Comparison of ENCODE assay signal across 24 mouse cellular contexts in genomic region chr9:69754712-69755111, GRCm38 (mm10). TPM values are rescaled to one million over a fixed set of nuclear protein-coding genes. Genes with fewer than 3 reads are reported as not detected.
DNase-seq lines count a peak whose midpoint lies in the region; ATAC-seq lines count a peak whose summit lies in the region.
"Had no signal": no experiment of that assay in that cellular context is flagged by ENCODE, and none has a peak within 500 bp of the region (broad histone marks: within the 10 kb centered on the region; RNA-seq: fewer than 3 reads in every experiment).

No protein-coding gene starts in this region.

- H3K4me2 ChIP-seq in hindbrain, embryonic 16.5 days (ENCODE audit: low read length) = no peak overlapping the region
- H3K4me2 ChIP-seq in hindbrain, embryonic 13.5 days = 0 out of 2 replicates have a peak overlapping the region, but pooled peaks have one; percentile 2
- peak overlapping the region; percentile 26 for H3K4me2 ChIP-seq in midbrain, embryonic 11.5 days
- H3K4me2 ChIP-seq in neural tube, embryonic 13.5 days = peak overlapping the region; percentile 33; the same call in 1 of the 2 replicates
- H3K4me2 ChIP-seq: heart, embryonic 15.5 days; kidney, embryonic 15.5 days; limb, embryonic 13.5 days; liver, embryonic 13.5 days; lung, embryonic 15.5 days had no signal

- no peak overlapping the region for H3K9ac ChIP-seq in hindbrain, embryonic 16.5 days (ENCODE audit: low read depth, low read length)
- no peak overlapping the region for H3K9ac ChIP-seq in hindbrain, embryonic 13.5 days
- H3K9ac ChIP-seq in midbrain, embryonic 11.5 days (ENCODE audit: low read length) = no peak overlapping the region
- no peak overlapping the region for H3K9ac ChIP-seq in neural tube, embryonic 13.5 days
- H3K9ac ChIP-seq: heart, embryonic 15.5 days; kidney, embryonic 15.5 days; limb, embryonic 13.5 days; liver, embryonic 13.5 days; lung, embryonic 15.5 days had no signal

- WGBS in hindbrain, embryonic 10.5 days = 1% methylated on average over 5 of the region's 5 CpGs
- WGBS in hindbrain, embryonic 16.5 days = 7% methylated on average over 5 of the region's 5 CpGs
- WGBS in hindbrain, embryonic 13.5 days = 2% methylated on average over 5 of the region's 5 CpGs
- 1% methylated on average over 5 of the region's 5 CpGs for WGBS in midbrain, embryonic 11.5 days
- 2% methylated on average over 5 of the region's 5 CpGs for WGBS in neural tube, embryonic 13.5 days

- peaks cover 75% of the 10 kb centered on the region for H3K27me3 ChIP-seq in hindbrain, embryonic 10.5 days (ENCODE audit: insufficient read depth, poor library complexity, severe bottlenecking)
- peaks cover 31% of the 10 kb centered on the region for H3K27me3 ChIP-seq in hindbrain, embryonic 16.5 days (replicated peaks; ENCODE audit: control insufficient read depth, insufficient read depth, low read length)
- H3K27me3 ChIP-seq in hindbrain, embryonic 13.5 days = peaks cover 73% of the 10 kb centered on the region
- H3K27me3 ChIP-seq in midbrain, embryonic 11.5 days (ENCODE audit: control insufficient read depth, insufficient read depth, low read length) = no peaks in the 10 kb centered on the region; the same call in none of the 2 replicates
- H3K27me3 ChIP-seq in neural tube, embryonic 13.5 days = peaks cover 62% of the 10 kb centered on the region

- H3K9me3 ChIP-seq in hindbrain, embryonic 10.5 days = no peaks in the 10 kb centered on the region
- H3K9me3 ChIP-seq in hindbrain, embryonic 16.5 days (ENCODE audit: control insufficient read depth, low read length) = no peaks in the 10 kb centered on the region
- no peaks in the 10 kb centered on the region for H3K9me3 ChIP-seq in hindbrain, embryonic 13.5 days
- H3K9me3 ChIP-seq in midbrain, embryonic 11.5 days (ENCODE audit: control insufficient read depth, low read length) = no peaks in the 10 kb centered on the region
- H3K9me3 ChIP-seq in neural tube, embryonic 13.5 days = no peaks in the 10 kb centered on the region
- H3K9me3 ChIP-seq: heart, embryonic 15.5 days; kidney, embryonic 15.5 days; limb, embryonic 13.5 days; liver, embryonic 13.5 days; lung, embryonic 15.5 days had no signal

- ATAC-seq in hindbrain, embryonic 16.5 days = no peak
- no peak for ATAC-seq in hindbrain, embryonic 13.5 days (ENCODE audit: low FRiP score)
- peak; percentile 41 for ATAC-seq in midbrain, embryonic 11.5 days (ENCODE audit: low FRiP score)
- ATAC-seq in neural tube, embryonic 13.5 days (ENCODE audit: low read depth) = no peak
- ATAC-seq: intestine, embryonic 16.5 days; Patski had no signal

- DNase-seq in hindbrain, embryonic 10.5 days (ENCODE audit: low spot score) = no peak
- peak; percentile 87 for DNase-seq in midbrain, embryonic 11.5 days (ENCODE audit: low spot score, missing footprints)
- no peak for DNase-seq in lung, adult 18-20 months
- DNase-seq in kidney, adult 11 months = no peak
- DNase-seq: adrenal gland, postnatal 10 days; cerebellum, adult 9-10 months; gastrocnemius, postnatal 25 days; heart, postnatal 4 days; liver, embryonic 13.5 days; lung, postnatal 4 days; right cerebral cortex, postnatal 25 days; thymus, postnatal 25 days had no signal

- H3K27ac ChIP-seq in hindbrain, embryonic 10.5 days = peak overlapping the region; percentile 59; the same call in 1 of the 2 replicates
- no peak overlapping the region for H3K27ac ChIP-seq in hindbrain, embryonic 16.5 days (ENCODE audit: low read depth, low read length)
- no peak overlapping the region for H3K27ac ChIP-seq in hindbrain, embryonic 13.5 days
- H3K27ac ChIP-seq in midbrain, embryonic 11.5 days (ENCODE audit: low read depth, low read length) = peak overlapping the region; percentile 6; the same call in 1 of the 2 replicates
- 0 out of 2 replicates have a peak overlapping the region, but pooled peaks have one; percentile 19 for H3K27ac ChIP-seq in neural tube, embryonic 13.5 days (replicated peaks)
- H3K27ac ChIP-seq: heart, embryonic 15.5 days; kidney, embryonic 15.5 days; limb, embryonic 13.5 days; liver, embryonic 13.5 days; lung, embryonic 15.5 days; stomach, postnatal 0 days had no signal

- no peaks in the 10 kb centered on the region for H3K36me3 ChIP-seq in hindbrain, embryonic 10.5 days
- H3K36me3 ChIP-seq in hindbrain, embryonic 16.5 days (ENCODE audit: control insufficient read depth, insufficient read depth, low read length) = no peaks in the 10 kb centered on the region
- H3K36me3 ChIP-seq in hindbrain, embryonic 13.5 days = no peaks in the 10 kb centered on the region
- no peaks in the 10 kb centered on the region for H3K36me3 ChIP-seq in midbrain, embryonic 11.5 days (ENCODE audit: control insufficient read depth, insufficient read depth, low read length)
- H3K36me3 ChIP-seq in neural tube, embryonic 13.5 days = no peaks in the 10 kb centered on the region
- H3K36me3 ChIP-seq: heart, embryonic 15.5 days; kidney, embryonic 15.5 days; limb, embryonic 13.5 days; liver, embryonic 13.5 days; lung, embryonic 15.5 days had no signal

- peaks cover 52% of the 10 kb centered on the region for H3K4me1 ChIP-seq in hindbrain, embryonic 10.5 days (replicated peaks)
- peaks cover 5% of the 10 kb centered on the region for H3K4me1 ChIP-seq in hindbrain, embryonic 16.5 days (ENCODE audit: control insufficient read depth, insufficient read depth, low read depth, low read length)
- peaks cover 17% of the 10 kb centered on the region for H3K4me1 ChIP-seq in hindbrain, embryonic 13.5 days (replicated peaks)
- H3K4me1 ChIP-seq in midbrain, embryonic 11.5 days (ENCODE audit: control insufficient read depth, insufficient read depth, low read length) = peaks cover 42% of the 10 kb centered on the region
- H3K4me1 ChIP-seq in neural tube, embryonic 13.5 days (replicated peaks) = peaks cover 29% of the 10 kb centered on the region
- H3K4me1 ChIP-seq: liver, embryonic 13.5 days had no signal

- H3K4me3 ChIP-seq in hindbrain, embryonic 10.5 days = no peak overlapping the region
- no peak overlapping the region for H3K4me3 ChIP-seq in hindbrain, embryonic 16.5 days (ENCODE audit: low read length)
- no peak overlapping the region for H3K4me3 ChIP-seq in hindbrain, embryonic 13.5 days
- no peak overlapping the region for H3K4me3 ChIP-seq in midbrain, embryonic 11.5 days (ENCODE audit: low read depth, low read length)
- no peak overlapping the region for H3K4me3 ChIP-seq in neural tube, embryonic 13.5 days
- H3K4me3 ChIP-seq: heart, embryonic 15.5 days; kidney, embryonic 15.5 days; limb, embryonic 13.5 days; liver, embryonic 13.5 days; lung, embryonic 15.5 days had no signal

RNA-seq across cellular contexts. Expression of gene Foxb1, which starts 6.0 kb away (rescaled TPM):
- 5.7 and 6.8 TPM in 2 replicates for polyA plus RNA-seq in hindbrain, embryonic 10.5 days (2016; fragmentation: Nextera tagmentation; extraction: Ambion mirVana)
- polyA plus RNA-seq in hindbrain, embryonic 16.5 days (2015; fragmentation: Nextera tagmentation; extraction: Ambion mirVana) = 6.9 TPM in 2 replicates
- polyA plus RNA-seq in hindbrain, embryonic 13.5 days (2015; fragmentation: Nextera tagmentation; extraction: Ambion mirVana) = 8.5 and 10.5 TPM in 2 replicates
- polyA plus RNA-seq in midbrain, embryonic 11.5 days (2014; fragmentation: Nextera tagmentation; extraction: Ambion mirVana) = 6.1 and 6.5 TPM in 2 replicates
- 7.8 and 8.0 TPM in 2 replicates for polyA plus RNA-seq in neural tube, embryonic 13.5 days (2015; fragmentation: Nextera tagmentation; extraction: Ambion mirVana)
- polyA plus RNA-seq: embryonic facial prominence, embryonic 14.5 days; heart, embryonic 15.5 days; intestine, embryonic 16.5 days; liver, embryonic 13.5 days; lung, embryonic 15.5 days; Patski; spleen, adult 2 months; stomach, postnatal 0 days had no signal

Comparison
In these comparisons a context has a peak if more than half of its experiments do, and no peak if none do; other contexts are left out.
1. H3K27ac ChIP-seq: peak in hindbrain, embryonic 10.5 days (single experiment), midbrain, embryonic 11.5 days (single experiment) and neural tube, embryonic 13.5 days (single experiment); none in hindbrain, embryonic 16.5 days (single experiment) and hindbrain, embryonic 13.5 days (single experiment).